Mouse (Mus musculus) CD4-positive, CD25-positive, alpha-beta regulatory T cell, adult 4 months (primary cell): ENCODE measurements around the gene Osm. TPM values are rescaled to one million over a fixed set of nuclear protein-coding genes. Genes with fewer than 3 reads are reported as not detected.
A peak's percentile ranks its signal among the peaks of the same experiment; 100 is the strongest.

Source experiments
- ATAC-seq: one replicate; pipeline ENCODE4 v1.8.0; 2017
- polyA plus RNA-seq, 2 experiments: library from polyadenylated mRNA; unstranded; fragments of 100-300 nt; shearing (Covaris generic); gene quantifications; one replicate each; pipeline ENCODE4 v1.2.1; 2017

Gene Osm
- polyA plus RNA-seq, 2 experiments from 2014 or later = 18.6 to 22.8 TPM

DNA sequence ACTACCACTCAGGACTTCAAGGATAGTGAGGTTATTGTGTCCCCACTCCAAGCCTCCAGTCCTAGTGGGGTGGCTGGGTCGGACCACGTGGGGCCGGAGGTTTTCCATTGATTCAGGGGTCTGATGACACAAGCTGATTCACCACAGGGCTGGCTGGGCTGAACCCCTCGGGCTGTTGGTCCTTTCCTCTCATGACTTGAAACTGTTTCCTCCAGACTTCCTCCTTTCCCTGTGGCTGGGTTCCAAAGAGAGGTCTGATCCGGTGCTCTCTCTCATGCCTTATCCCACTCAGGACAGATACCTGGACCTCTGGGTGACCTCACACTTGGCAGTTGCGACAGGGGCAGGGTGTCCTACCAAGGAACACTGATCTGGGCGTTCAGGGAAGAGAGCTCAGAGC lies 3.9 kb downstream of the Osm start:
- no peak for ATAC-seq

- no peak for ATAC-seq
Measured at GRCm38 (mm10) chr11:4241180-4241579, 5.0 kb downstream of the Osm start.

DNA sequence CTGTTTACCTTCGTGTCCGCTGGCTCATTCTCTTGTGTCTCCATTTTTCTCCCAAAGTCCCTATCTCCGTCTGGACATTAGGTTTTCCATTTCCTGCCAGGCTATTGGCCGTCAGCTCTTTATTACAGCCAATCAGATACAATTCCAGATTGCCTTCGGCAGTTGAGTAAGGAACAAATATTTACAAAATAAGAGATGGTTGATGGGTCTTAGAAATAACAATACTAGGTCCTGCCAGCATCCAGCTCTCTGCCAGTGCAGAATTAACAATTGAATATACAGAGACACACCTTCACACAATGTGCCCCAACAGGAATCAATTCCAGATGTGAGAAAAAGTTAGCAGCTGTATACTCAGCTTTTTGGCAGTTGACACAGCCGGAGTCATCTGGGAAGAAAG lies 9.9 kb downstream of the Osm start:
- ATAC-seq = no peak

- ATAC-seq = peak; percentile 85
Measured at GRCm38 (mm10) chr11:4246623-4247022, 10.4 kb downstream of the Osm start.

DNA sequence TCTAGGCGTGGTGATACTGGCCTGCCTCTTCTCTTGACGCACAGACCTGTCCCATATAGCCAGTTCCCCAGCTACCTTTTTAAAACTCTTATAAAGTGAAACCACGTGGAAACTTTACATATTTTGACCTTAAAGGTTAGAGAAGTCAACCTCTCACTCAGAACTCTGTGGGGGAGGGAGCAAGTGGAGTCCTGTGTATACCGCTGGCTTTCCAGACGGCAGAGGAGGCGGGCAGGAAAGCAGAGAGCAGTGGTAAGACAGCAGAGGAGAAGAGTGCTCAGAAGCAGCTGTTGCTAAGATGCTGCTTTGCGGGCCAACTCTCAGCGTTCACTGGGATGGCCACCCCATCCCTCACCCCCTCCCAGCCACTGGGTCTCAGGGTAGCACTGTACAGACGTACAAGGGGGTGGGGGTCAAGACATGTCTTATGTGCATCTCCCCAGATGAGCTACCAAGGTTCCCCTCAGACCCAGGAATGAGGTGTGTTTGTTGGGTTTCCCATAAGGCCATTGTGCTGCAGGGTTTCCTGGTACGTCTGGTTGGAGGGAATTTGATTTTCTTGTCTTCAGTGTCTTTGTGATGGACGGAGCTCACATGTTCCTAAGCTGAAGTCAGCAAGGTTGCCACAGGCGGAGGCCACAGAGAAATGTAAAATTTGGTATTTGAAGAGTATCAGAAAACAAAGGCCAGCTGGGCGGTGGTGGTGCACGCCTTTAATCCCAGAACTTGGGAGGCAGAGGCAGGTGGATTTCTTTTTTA lies 11.2 kb downstream of the Osm start:
- ATAC-seq = peak; percentile 78

DNA sequence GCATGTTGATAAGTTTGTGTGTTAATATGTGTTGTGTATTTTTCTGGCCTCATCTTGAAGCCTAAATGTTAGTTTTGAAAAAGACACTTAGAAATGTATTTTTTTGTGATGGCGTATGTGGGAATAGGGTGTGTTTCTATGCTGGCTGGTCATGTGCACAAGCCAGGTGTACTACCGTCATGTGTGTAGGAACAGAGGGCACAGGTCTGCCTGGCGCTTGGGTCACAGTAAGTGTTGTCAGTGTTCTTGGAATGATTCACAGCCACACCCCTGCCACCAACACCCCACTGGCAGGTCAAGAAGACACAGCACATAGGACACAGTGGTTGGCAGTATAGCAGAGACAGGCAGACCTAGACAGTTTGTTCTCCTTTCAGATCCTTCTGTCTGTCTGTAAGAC lies 12.9 kb downstream of the Osm start:
- ATAC-seq = no peak

GRCm38 (mm10) chr11:4250290-4250689 lies 14.1 kb downstream of the Osm start:
- ATAC-seq = no peak

DNA sequence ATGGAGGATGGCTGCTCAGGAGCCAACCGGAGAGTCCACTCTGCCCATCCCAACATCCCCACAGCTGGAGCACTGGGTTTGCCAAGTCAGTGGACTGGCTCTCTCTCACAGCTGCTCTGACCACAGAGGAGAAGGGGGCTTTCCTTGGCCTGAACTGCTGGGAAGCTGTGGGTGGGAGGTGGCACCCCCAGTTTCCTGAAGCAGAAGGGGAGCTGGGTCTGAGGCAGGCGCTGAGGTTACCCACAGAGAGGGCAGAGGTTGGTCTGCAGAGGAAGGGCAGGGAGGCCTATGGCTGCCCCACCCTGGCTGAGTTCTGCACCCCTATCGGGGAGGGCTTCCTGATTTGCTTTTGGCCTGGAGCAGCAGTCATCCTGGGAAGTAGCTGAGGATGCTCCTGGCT lies 15.2 kb downstream of the Osm start:
- ATAC-seq = no peak

- ATAC-seq = no peak
Measured at GRCm38 (mm10) chr11:4252886-4253285, 16.7 kb downstream of the Osm start.

GRCm38 (mm10) chr11:4256846-4257607 lies 20.8 kb downstream of the Osm start, which contains the start of gene Lif:
TSS of gene Lif (plus strand) at chr11:4257557.
- ATAC-seq = no peak

GRCm38 (mm10) chr11:4257756-4258155 lies 21.5 kb downstream of the Osm start:
- ATAC-seq = no peak

- peak; percentile 68 for ATAC-seq
Measured at GRCm38 (mm10) chr11:4258657-4259082, 22.4 kb downstream of the Osm start.

GRCm38 (mm10) chr11:4260463-4261187 lies 24.4 kb downstream of the Osm start:
- peak; percentile 19 for ATAC-seq

GRCm38 (mm10) chr11:4261188-4261494 lies 24.9 kb downstream of the Osm start:
- peak; percentile 65 for ATAC-seq

DNA sequence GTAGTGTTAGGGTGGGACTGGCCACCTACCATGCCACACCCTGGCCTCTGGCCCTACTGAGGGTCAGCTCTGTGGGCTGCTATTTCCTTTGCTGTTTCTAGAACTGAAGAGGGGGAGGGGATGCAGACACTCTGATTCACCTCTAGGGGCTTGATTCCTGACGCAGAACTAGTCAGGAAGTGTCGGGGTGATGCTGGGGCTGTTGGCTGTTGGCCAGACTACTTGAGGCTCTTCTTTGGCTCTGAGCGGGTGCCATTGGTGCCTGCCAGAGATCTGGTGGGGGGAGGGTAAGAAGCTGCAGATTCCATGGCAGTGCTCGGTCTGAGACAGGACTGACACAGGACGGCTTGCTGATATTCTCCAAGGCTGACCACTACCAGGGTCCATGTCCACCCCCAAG lies 25.7 kb downstream of the Osm start:
- ATAC-seq = peak; percentile 48

DNA sequence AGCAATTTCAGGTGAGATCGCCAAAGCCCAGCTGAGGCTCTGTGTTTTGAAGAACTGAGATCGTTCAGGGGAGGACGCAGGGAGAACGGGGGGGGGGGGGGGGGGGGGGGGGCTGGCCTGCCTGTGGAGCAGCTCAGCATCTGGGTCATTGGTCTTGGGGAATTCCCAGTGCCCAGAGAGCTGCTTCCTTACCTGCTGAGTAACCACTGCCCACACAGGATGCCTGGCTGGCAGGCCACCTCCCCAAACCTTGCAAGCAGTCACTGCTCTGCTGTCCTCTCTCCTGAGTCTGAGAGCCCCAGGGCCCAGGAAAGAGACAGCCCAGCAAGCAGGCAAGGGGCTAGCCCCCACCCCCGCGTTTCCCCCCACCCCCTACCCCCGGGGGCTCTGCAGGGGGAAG lies 26.6 kb downstream of the Osm start:
- no peak for ATAC-seq

DNA sequence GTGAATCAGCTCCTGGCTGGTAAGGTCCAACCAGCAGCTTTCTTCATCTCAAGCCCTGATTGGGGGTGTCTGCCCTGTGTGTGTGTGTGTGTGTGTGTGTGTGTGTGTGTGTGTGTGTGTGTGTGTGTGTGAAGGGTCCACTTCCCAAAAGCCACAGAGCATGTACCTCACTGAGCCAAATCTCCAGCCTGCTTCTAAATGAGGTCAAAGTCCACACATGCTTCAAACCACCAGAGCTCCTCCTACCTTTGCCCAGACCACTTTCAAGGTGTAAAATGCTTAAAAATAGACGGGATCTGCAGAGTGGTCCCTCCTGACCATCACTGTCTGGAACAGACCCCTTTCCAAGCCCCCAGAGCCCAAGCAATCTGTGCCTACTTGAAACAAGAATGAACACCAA lies 27.1 kb downstream of the Osm start:
- no peak for ATAC-seq

DNA sequence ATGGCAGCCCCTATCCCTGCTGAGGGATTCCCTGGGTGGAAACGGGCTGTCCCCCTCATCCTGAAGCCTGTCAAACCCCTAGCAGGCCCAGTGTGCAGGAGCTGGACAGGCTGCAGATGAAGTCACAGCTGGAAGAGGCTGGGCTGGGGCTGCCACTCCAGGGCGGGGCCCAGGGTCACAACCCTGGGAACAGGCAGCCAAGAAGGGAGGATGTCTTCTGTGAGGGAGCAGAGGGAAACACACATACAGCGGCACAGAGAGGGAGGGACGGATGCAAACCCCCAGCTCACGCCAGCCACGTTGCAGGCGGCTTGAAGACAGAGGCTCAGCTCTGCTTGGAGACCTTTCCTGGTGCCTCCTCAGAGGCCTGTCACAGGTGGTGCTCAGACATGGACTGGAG lies 27.8 kb downstream of the Osm start:
- no peak for ATAC-seq

DNA sequence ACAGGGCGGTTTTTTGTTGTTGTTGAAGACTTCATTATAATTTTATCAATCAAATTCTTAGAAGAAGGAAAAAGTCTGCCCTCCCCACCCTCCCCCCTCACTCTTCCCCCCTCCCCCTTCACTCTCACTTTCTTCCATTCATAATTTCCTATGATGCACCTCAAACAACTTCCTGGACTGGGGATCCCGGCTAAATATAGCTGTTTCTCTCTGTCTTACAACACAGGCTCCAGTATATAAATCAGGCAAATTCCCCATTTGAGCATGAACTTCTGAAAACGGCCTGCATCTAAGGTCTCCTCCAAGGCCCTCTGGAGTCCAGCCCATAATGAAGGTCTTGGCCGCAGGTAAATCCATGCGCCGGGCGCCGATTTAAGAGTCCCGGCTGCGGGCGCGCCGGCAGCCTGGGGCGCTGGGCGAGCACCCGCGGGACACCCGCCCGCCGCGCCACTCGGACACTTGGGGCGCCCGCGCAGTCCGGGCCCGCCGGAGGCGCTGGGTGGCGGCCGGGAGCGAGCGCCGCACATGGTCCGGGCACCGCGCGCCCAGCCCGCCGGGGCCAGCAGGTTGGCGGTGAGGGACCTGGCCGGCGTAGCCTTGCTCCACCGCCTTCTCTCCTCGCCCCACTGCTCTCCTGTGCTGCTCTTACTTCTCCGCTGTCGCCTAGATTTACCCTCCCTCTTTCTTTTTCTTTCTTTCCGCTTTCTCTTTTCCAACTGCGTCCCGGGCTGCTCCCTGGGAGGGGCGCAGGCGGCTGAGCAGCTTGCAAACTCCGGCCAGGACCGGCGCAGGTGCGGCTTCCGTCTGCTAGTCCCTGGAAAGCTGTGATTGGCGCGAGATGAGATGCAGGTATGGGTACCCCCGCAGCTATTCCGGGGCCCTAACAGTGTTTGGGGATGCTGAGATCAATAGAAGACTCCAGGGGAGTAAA lies 30.3 kb downstream of the Osm start:
- ATAC-seq = peak; percentile 29

GRCm38 (mm10) chr11:4267202-4267578 lies 31.0 kb downstream of the Osm start:
- no peak for ATAC-seq

- peak; percentile 74 for ATAC-seq
Measured at GRCm38 (mm10) chr11:4268500-4268899, 32.3 kb downstream of the Osm start.

DNA sequence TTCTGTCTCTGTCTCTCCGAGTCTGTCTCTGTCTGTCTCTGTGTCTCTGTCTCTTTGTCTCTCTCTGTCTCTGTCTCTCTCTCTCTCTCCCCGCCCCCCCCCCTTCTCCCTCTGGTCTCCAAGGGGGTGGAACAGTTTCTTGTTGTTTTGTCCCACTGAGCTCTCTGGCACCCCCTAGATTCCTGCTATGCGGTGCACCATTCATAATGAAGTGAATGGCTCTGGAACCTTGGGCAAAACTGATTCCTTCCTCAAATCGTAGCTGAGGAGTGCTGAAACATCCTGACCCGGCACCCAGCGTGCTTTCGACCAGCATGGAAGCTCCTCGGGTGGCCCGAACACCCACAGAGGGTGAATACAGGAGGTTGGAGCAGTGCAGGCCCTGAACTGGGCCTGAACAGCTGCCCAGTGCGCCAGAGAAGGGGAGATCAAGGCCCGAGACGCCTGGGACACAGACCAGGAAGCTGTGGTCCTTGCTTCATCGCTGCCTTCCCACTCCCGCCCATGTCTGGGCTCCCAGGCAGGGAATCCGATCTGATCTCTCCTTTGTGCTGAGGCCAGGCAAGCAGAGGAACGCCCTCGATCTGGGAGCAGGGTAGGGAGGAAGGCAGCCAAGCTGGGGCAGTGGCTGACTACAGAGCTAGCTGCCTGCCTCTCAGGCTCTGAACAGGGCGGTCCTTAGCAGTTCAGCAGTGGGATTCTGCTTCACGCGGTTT lies 34.7 kb downstream of the Osm start:
- no peak for ATAC-seq
